Mouse (Mus musculus) ES-Bruce4 (cell line): ENCODE data around the gene Plbd2. TPM values are rescaled to one million over a fixed set of nuclear protein-coding genes. Genes with fewer than 3 reads are reported as not detected.

Experiments used
- H3K27ac ChIP-seq: 2 replicates; pipeline ENCODE4 v1.5.1; 2012; ENCODE audit warnings: low read length, inconsistent platforms; ENCODE audit not compliant: insufficient read depth
- H3K27me3 ChIP-seq: 2 replicates; pipeline ENCODE4 v1.6.1; 2012; ENCODE audit warnings: mild to moderate bottlenecking, low read length, inconsistent platforms; ENCODE audit not compliant: control insufficient read depth, poor library complexity, insufficient read depth, severe bottlenecking
- H3K36me3 ChIP-seq: 2 replicates; pipeline ENCODE4 v1.6.1; 2012; ENCODE audit warnings: inconsistent platforms, mild to moderate bottlenecking, low read length, moderate library complexity; ENCODE audit not compliant: control insufficient read depth, poor library complexity, insufficient read depth, severe bottlenecking
- H3K4me1 ChIP-seq: one replicate; pipeline ENCODE4 v1.8.1; 2011; ENCODE audit warnings: low read length; ENCODE audit not compliant: control insufficient read depth, insufficient read depth
- H3K4me3 ChIP-seq: 2 replicates; pipeline ENCODE4 v1.5.1; 2011; ENCODE audit warnings: low read depth, mild to moderate bottlenecking, low read length
- H3K9ac ChIP-seq: 2 replicates; pipeline ENCODE4 v1.6.1; 2012; ENCODE audit warnings: low read depth, mild to moderate bottlenecking, inconsistent platforms; ENCODE audit not compliant: poor library complexity, severe bottlenecking
- H3K9me3 ChIP-seq: replicated peaks from 2 replicates; pipeline ENCODE4 v1.6.1; 2012; ENCODE audit warnings: mild to moderate bottlenecking, low read length, inconsistent platforms; ENCODE audit not compliant: control insufficient read depth, poor library complexity, insufficient read depth, severe bottlenecking
- CTCF ChIP-seq: IDR thresholded peaks from one replicate; pipeline ENCODE4 v1.8.1; 2011; ENCODE audit warnings: low read depth, low read length
- EP300 ChIP-seq: IDR thresholded peaks from 2 replicates; pipeline ENCODE4 v1.6.1; 2011; ENCODE audit warnings: low read depth, low read length; ENCODE audit not compliant: insufficient read depth
- POLR2A ChIP-seq: IDR thresholded peaks from one replicate; pipeline ENCODE4 v1.8.1; 2011; ENCODE audit warnings: low read length; ENCODE audit not compliant: insufficient read depth
- polyA plus RNA-seq: library from polyadenylated mRNA; stranded (reverse); fragments of >200 nt; gene quantifications from 2 replicates; pipeline ENCODE4 v1.2.4, GENCODE M21; 2011; ENCODE audit warnings: low read depth; ENCODE audit not compliant: missing spikeins, insufficient read depth, insufficient read length

Gene Plbd2
- polyA plus RNA-seq, 1 experiment, result 22.1 TPM

DNA sequence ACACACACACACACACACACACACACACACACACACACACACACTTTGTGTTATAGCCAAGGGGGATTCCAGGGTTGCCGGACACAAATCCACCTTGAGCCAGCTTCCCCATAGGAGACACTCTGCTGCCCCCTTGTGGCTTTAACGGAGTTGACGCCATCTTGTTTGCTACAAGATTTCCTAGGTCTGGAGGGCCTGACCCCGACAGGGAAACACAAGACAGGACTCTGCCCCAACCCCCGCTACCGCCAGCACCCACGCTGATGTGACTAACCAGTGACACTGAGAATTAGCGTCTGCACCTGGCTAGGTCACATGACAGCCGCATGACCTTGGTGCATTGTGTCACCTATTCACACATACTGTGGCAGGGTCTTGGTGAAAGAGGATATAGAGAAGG lies 45.8 kb downstream of the Plbd2 start:
- Histone ChIP-seq H3K4me1 (no peaks in the 10 kb centered on the region), H3K36me3 (no peaks in the 10 kb centered on the region), H3K27ac (no peak overlapping the region), H3K27me3 (no peaks in the 10 kb centered on the region), H3K4me3 (no peak overlapping the region), H3K9me3 (no peaks in the 10 kb centered on the region), H3K9ac (0 out of 2 replicates have a peak overlapping the region, but pooled peaks have one; percentile 32)
- TF ChIP-seq CTCF (peak; percentile 76), EP300 (no peak), POLR2A (no peak)

DNA sequence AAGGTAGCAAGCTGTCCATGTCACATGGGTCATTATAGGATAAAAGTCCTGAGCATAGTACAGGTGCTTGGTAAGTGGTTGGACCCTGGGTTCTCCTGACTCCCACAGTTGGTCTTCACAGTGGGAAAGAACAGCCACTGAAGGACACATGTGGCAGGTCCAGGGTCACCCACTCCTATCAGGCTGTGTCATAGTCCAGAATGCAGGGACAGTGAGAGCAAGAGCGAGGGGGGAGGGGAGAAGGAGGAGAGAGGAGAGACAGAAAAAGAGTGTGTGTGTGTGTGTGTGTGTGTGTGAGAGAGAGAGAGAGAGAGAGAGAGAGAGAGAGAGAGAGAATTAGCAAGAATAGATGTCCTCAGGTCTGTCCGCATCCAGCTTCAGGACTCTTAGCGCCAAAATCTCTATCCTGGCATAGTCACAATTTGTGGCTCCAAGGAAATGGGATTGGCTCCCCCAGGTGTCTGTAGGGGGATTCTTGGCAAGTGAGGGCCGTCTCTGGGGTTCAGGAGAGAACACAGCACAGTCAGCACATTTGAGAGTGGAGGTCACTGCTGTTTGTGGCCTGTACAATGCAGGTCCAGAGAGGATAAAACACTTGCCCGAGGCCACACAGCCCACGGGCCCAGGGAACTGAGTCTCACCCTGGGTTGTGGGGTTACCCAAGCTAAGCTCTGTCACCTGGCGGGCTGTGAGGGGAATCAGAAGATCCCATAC lies 46.4 kb downstream of the Plbd2 start:
- Histone ChIP-seq H3K4me1 (no peaks in the 10 kb centered on the region), H3K9ac (peak overlapping the region; percentile 32; the same call in 1 of the 2 replicates), H3K27ac (no peak overlapping the region), H3K9me3 (no peaks in the 10 kb centered on the region), H3K27me3 (no peaks in the 10 kb centered on the region), H3K4me3 (no peak overlapping the region), H3K36me3 (no peaks in the 10 kb centered on the region)
- TF ChIP-seq POLR2A, result no peak
- no peak for TF ChIP-seq EP300

DNA sequence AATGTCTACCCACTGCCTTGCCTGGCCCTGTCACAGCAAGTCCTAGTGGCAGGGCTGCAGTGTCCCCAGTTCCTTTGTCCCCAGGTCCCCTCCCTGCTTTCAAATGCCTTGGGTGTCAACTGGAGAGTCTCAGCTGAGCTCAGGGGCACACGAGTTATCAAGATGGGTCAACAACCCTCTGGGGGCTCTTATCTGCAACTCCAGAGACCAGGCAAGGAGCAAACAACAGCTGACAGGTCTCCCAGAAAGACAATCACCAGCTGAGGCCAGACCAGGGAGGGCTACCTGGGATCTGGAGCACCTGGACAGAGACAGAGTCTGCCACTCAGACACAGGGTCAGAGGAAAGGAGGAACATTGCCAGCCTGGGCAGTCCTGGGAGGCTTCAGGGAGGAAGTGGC lies 47.2 kb downstream of the Plbd2 start:
- no peak overlapping the region for H3K9ac ChIP-seq
- no peaks in the 10 kb centered on the region for H3K36me3 ChIP-seq
- no peak overlapping the region for H3K27ac ChIP-seq
- no peaks in the 10 kb centered on the region for H3K27me3 ChIP-seq
- H3K9me3 ChIP-seq, result no peaks in the 10 kb centered on the region
- H3K4me1 ChIP-seq, result no peaks in the 10 kb centered on the region
- TF ChIP-seq CTCF, result no peak
- no peak for TF ChIP-seq POLR2A
- TF ChIP-seq EP300, result no peak
- no peak overlapping the region for H3K4me3 ChIP-seq

DNA sequence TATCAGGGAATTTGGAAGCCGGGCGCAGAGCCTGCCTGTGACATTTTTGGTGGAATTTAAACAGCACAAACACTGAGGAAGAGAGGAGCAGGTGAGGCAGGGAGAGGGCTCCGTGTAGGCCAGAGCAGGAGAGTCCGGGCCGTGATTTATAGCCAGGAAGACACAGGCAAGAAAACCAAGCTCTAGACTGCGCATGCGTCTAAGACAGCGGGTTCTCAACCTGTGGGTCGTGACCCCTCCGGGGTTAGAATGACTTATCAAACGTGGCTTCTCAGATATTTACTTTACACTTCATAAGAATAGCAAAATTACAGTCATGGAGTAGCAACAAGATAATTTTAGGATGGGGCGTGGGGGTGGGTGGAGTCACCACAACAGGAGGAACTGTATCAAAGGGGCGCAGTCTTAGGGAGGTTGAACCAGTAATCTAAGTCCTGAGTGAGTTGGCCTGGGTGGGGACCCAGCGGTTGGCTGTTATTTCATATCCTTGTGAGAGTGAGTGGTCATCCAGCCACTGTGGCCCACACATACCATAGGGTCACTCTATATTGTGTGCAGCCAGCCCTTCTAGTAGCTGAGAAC lies 48.6 kb downstream of the Plbd2 start:
- H3K4me3 ChIP-seq, result no peak overlapping the region
- TF ChIP-seq POLR2A (no peak), EP300 (no peak), CTCF (no peak)
- no peaks in the 10 kb centered on the region for H3K9me3 ChIP-seq
- no peak overlapping the region for H3K9ac ChIP-seq
- H3K4me1 ChIP-seq, result no peaks in the 10 kb centered on the region
- no peak overlapping the region for H3K27ac ChIP-seq
- no peaks in the 10 kb centered on the region for H3K36me3 ChIP-seq
- H3K27me3 ChIP-seq, result no peaks in the 10 kb centered on the region

DNA sequence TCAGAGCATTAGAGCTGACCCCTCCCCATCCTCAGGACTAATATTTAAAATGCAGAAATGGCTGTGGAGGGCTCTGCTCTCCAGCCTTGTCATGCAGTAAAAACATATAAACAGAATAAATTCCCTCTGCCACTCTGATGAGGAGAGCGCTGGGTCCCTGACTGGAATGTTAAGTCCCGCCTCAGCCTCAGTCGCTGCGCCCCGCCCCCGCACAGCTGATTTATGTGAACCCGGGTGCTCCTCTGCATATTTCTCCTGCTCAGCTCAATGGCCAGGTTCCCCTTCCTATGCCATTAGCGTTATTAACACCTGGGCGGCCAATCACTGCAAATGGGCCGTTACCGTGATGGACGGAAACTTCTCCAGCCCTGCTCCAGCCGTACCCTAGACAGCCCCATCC lies 56.1 kb downstream of the Plbd2 start:
- Histone ChIP-seq H3K4me3 (no peak overlapping the region), H3K4me1 (no peaks in the 10 kb centered on the region), H3K27me3 (no peaks in the 10 kb centered on the region), H3K9ac (no peak overlapping the region), H3K9me3 (no peaks in the 10 kb centered on the region), H3K36me3 (no peaks in the 10 kb centered on the region), H3K27ac (no peak overlapping the region)
- TF ChIP-seq EP300 (no peak), POLR2A (no peak), CTCF (no peak)

DNA sequence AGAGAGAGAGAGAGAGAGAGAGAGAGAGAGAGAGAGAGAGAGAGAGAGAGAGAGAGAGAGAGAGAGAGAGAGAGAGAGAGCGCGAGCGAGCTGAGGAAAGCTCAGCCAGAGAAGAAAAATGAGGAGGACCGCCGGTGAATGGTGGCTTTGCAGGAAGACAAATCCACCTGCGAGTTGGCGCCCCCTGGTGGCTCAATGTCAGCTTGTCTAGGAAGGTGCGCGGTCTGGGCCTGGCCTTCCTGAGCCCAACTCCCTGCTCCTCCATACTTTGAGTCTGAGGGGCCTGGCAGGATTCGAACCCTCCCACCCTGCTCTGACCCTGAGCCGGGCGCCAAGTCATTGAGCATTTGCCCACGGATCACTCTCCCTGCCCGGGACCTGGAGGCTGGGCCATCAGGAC lies 62.7 kb downstream of the Plbd2 start:
- H3K27me3 ChIP-seq, result peaks cover 26% of the 10 kb centered on the region
- H3K9ac ChIP-seq, result no peak overlapping the region
- no peak overlapping the region for H3K4me3 ChIP-seq
- no peaks in the 10 kb centered on the region for H3K36me3 ChIP-seq
- TF ChIP-seq CTCF, result peak; percentile 94
- TF ChIP-seq POLR2A, result no peak
- TF ChIP-seq EP300, result no peak
- no peaks in the 10 kb centered on the region for H3K9me3 ChIP-seq
- H3K27ac ChIP-seq, result no peak overlapping the region
- peaks cover 1% of the 10 kb centered on the region for H3K4me1 ChIP-seq
